Mouse (Mus musculus) liver, embryonic 15.5 days (tissue): ENCODE data around the gene Acot3. TPM values are rescaled to one million over a fixed set of nuclear protein-coding genes. Genes with fewer than 3 reads are reported as not detected.
"Not testable (repeated sequence)": the region's sequence is repeated elsewhere in the genome, so short reads cannot be mapped to it uniquely, and the experiment has no call there.

Experiments used
- ATAC-seq: fragments of 200-750 bp; cut with Nextera tagmentation; 2 replicates; pipeline ENCODE4 v1.8.0; 2017; ENCODE audit warnings: moderate number of reproducible peaks, mild to moderate bottlenecking, moderate library complexity; ENCODE audit not compliant: insufficient read depth
- H3K27ac ChIP-seq: fragments of 300-500 bp; sonication (generic); replicated peaks from 2 replicates; pipeline ENCODE4 v1.5.1; 2015; ENCODE audit warnings: mild to moderate bottlenecking, inconsistent platforms
- H3K27me3 ChIP-seq: fragments of 300-500 bp; sonication (generic); 2 replicates; pipeline ENCODE4 v1.6.1; 2015; ENCODE audit warnings: mild to moderate bottlenecking, inconsistent platforms
- H3K36me3 ChIP-seq: fragments of 300-500 bp; sonication (generic); replicated peaks from 2 replicates; pipeline ENCODE4 v1.6.1; 2015; ENCODE audit warnings: moderate library complexity, mild to moderate bottlenecking, inconsistent platforms
- H3K4me1 ChIP-seq: fragments of 300-500 bp; sonication (generic); replicated peaks from 2 replicates; pipeline ENCODE4 v1.6.1; 2015; ENCODE audit warnings: inconsistent platforms
- H3K4me2 ChIP-seq: fragments of 300-500 bp; sonication (generic); 2 replicates; pipeline ENCODE4 v1.6.1; 2015; ENCODE audit warnings: moderate library complexity, mild to moderate bottlenecking, inconsistent platforms
- H3K4me3 ChIP-seq: fragments of 300-500 bp; sonication (generic); replicated peaks from 2 replicates; pipeline ENCODE4 v1.5.1; 2015; ENCODE audit warnings: mild to moderate bottlenecking, inconsistent platforms
- H3K9ac ChIP-seq: fragments of 300-500 bp; sonication (generic); 2 replicates; pipeline ENCODE4 v1.6.1; 2015; ENCODE audit warnings: moderate library complexity, mild to moderate bottlenecking, inconsistent platforms
- H3K9me3 ChIP-seq: fragments of 300-500 bp; sonication (generic); replicated peaks from 2 replicates; pipeline ENCODE4 v1.6.1; 2016; ENCODE audit warnings: inconsistent platforms
- WGBS: fragments of 180-500 bp; shearing (Covaris S2); methylation state at CpG from one replicate; pipeline ENCODE4 v1.1.7; 2015; ENCODE audit warnings: mixed read lengths; ENCODE audit not compliant: insufficient replicate concordance; 5-methylcytosine and 5-hydroxymethylcytosine counted together
- polyA plus RNA-seq: library from polyadenylated mRNA; unstranded; fragments of >200 nt; fragmentation: Nextera tagmentation; extraction: Ambion mirVana; gene quantifications from 2 replicates; pipeline ENCODE4 v1.2.1, GENCODE M21; 2015

The Acot3 gene
- polyA plus RNA-seq, 1 experiment from 2014 or later: 6.6 TPM

- 59% methylated on average over 4 of the region's 4 CpGs for WGBS
- H3K27ac ChIP-seq: no peak overlapping the region
- no peak overlapping the region for H3K4me3 ChIP-seq
- H3K9me3 ChIP-seq: no peaks in the 10 kb centered on the region
- H3K4me1 ChIP-seq: no peaks in the 10 kb centered on the region
- ATAC-seq: no peak
- H3K36me3 ChIP-seq: no peaks in the 10 kb centered on the region
- H3K9ac ChIP-seq: no peak overlapping the region
- no peak overlapping the region for H3K4me2 ChIP-seq
- H3K27me3 ChIP-seq: peaks cover 55% of the 10 kb centered on the region
These were observed 15.8 kb downstream of the Acot3 start for GRCm38 (mm10) chr12:84067752-84068151.

- H3K27me3 ChIP-seq: peaks cover 58% of the 10 kb centered on the region
- WGBS: 45% methylated on average over 8 of the region's 8 CpGs
These were observed 16.4 kb downstream of the Acot3 start for GRCm38 (mm10) chr12:84068296-84068695.

GRCm38 (mm10) chr12:84068986-84069385 is 17.0 kb downstream of the Acot3 start, which contains the start of gene Acot5:
Gene Acot5 (plus strand): TSS chr12:84069325.
- peak within 1 kb of the TSS; percentile 31 for H3K4me3 ChIP-seq
- no peak within 1 kb of the TSS for H3K9ac ChIP-seq
- ATAC-seq: no peak
- no peaks in the 10 kb centered on the region for H3K9me3 ChIP-seq
- 48% methylated on average over 9 of the region's 9 CpGs for WGBS
- no peak within 1 kb of the TSS for H3K27ac ChIP-seq
- peak within 1 kb of the TSS; percentile 56 for H3K4me2 ChIP-seq
- peaks cover 58% of the 10 kb centered on the region for H3K27me3 ChIP-seq
- no peaks in the 10 kb centered on the region for H3K4me1 ChIP-seq
- H3K36me3 ChIP-seq: no peaks in the 10 kb centered on the region

More at GRCm38 (mm10) chr12:84068296-84068695, 16.4 kb downstream of the Acot3 start:
- no peak overlapping the region for H3K4me2 ChIP-seq
- no peak overlapping the region for H3K9ac ChIP-seq
- ATAC-seq: no peak
- H3K27ac ChIP-seq: no peak overlapping the region
- H3K4me1 ChIP-seq: no peaks in the 10 kb centered on the region
- H3K9me3 ChIP-seq: no peaks in the 10 kb centered on the region
- no peak overlapping the region for H3K4me3 ChIP-seq
- H3K36me3 ChIP-seq: no peaks in the 10 kb centered on the region

GRCm38 (mm10) chr12:84069582-84069981 is 17.6 kb downstream of the Acot3 start:
- 2% methylated on average over 47 of the region's 52 CpGs for WGBS
- H3K9me3 ChIP-seq, H3K4me1 ChIP-seq, H3K36me3 ChIP-seq, ATAC-seq, H3K9ac ChIP-seq, H3K27ac ChIP-seq: not testable (repeated sequence)
- peak overlapping the region; percentile 56 for H3K4me2 ChIP-seq
- peak overlapping the region; percentile 31 for H3K4me3 ChIP-seq
- peaks cover 58% of the 10 kb centered on the region for H3K27me3 ChIP-seq

GRCm38 (mm10) chr12:84071696-84072095 is 19.8 kb downstream of the Acot3 start:
- Histone ChIP-seq H3K9me3 (no peaks in the 10 kb centered on the region), H3K36me3 (no peaks in the 10 kb centered on the region), H3K27ac (no peak overlapping the region), H3K4me3 (no peak overlapping the region), H3K4me1 (no peaks in the 10 kb centered on the region), H3K9ac (no peak overlapping the region), H3K4me2 (no peak overlapping the region), H3K27me3 (peaks cover 56% of the 10 kb centered on the region)
- ATAC-seq: no peak
- 70% methylated on average over 2 of the region's 2 CpGs for WGBS

GRCm38 (mm10) chr12:84077371-84077990 is 25.5 kb downstream of the Acot3 start:
- 64% methylated on average over 4 of the region's 4 CpGs for WGBS
- Histone ChIP-seq H3K4me2 (no peak overlapping the region), H3K36me3 (no peaks in the 10 kb centered on the region), H3K9ac (no peak overlapping the region), H3K27me3 (peaks cover 5% of the 10 kb centered on the region), H3K27ac (no peak overlapping the region), H3K9me3 (no peaks in the 10 kb centered on the region), H3K4me1 (no peaks in the 10 kb centered on the region), H3K4me3 (no peak overlapping the region)
- ATAC-seq: no peak

- Histone ChIP-seq H3K27me3 (no peaks in the 10 kb centered on the region), H3K36me3 (no peaks in the 10 kb centered on the region), H3K9me3 (no peaks in the 10 kb centered on the region), H3K4me2 (no peak overlapping the region), H3K27ac (no peak overlapping the region), H3K9ac (no peak overlapping the region), H3K4me1 (no peaks in the 10 kb centered on the region), H3K4me3 (no peak overlapping the region)
- WGBS: 66% methylated on average over 2 of the region's 2 CpGs
- no peak for ATAC-seq
These were observed 31.9 kb downstream of the Acot3 start for GRCm38 (mm10) chr12:84083842-84084241.

GRCm38 (mm10) chr12:84084581-84084980 is 32.6 kb downstream of the Acot3 start:
- H3K9me3 ChIP-seq: no peaks in the 10 kb centered on the region
- H3K27ac ChIP-seq: no peak overlapping the region
- no peak overlapping the region for H3K4me2 ChIP-seq
- WGBS: 59% methylated on average over 4 of the region's 4 CpGs
- H3K36me3 ChIP-seq: no peaks in the 10 kb centered on the region
- no peaks in the 10 kb centered on the region for H3K27me3 ChIP-seq
- no peak for ATAC-seq
- no peak overlapping the region for H3K9ac ChIP-seq
- no peak overlapping the region for H3K4me3 ChIP-seq
- no peaks in the 10 kb centered on the region for H3K4me1 ChIP-seq

GRCm38 (mm10) chr12:84094666-84095065 is 42.7 kb downstream of the Acot3 start:
- not testable (repeated sequence) for H3K27ac ChIP-seq, H3K27me3 ChIP-seq, H3K9ac ChIP-seq, H3K36me3 ChIP-seq, H3K4me3 ChIP-seq, H3K4me1 ChIP-seq, H3K9me3 ChIP-seq, ATAC-seq, H3K4me2 ChIP-seq
- WGBS: 60% methylated on average over 5 of the region's 5 CpGs

GRCm38 (mm10) chr12:84099605-84100004 is 47.7 kb downstream of the Acot3 start:
- Histone ChIP-seq H3K27ac (no peak overlapping the region), H3K4me2 (no peak overlapping the region), H3K4me3 (no peak overlapping the region), H3K36me3 (no peaks in the 10 kb centered on the region), H3K9me3 (no peaks in the 10 kb centered on the region), H3K4me1 (peaks cover 25% of the 10 kb centered on the region), H3K27me3 (no peaks in the 10 kb centered on the region), H3K9ac (no peak overlapping the region)
- 52% methylated on average over 2 of the region's 2 CpGs for WGBS
- no peak for ATAC-seq

- no peaks in the 10 kb centered on the region for H3K36me3 ChIP-seq
These were observed 48.1 kb downstream of the Acot3 start for GRCm38 (mm10) chr12:84100071-84100470.

More at GRCm38 (mm10) chr12:84100071-84100470, 48.1 kb downstream of the Acot3 start:
- WGBS: 44% methylated on average over 1 of the region's 1 CpGs
- peak overlapping the region; percentile 87 for H3K4me2 ChIP-seq
- no peak overlapping the region for H3K27ac ChIP-seq
- no peaks in the 10 kb centered on the region for H3K9me3 ChIP-seq
- ATAC-seq: no peak
- H3K27me3 ChIP-seq: no peaks in the 10 kb centered on the region
- 0 out of 2 replicates have a peak overlapping the region, but pooled peaks have one; percentile 61 for H3K4me3 ChIP-seq
- peaks cover 25% of the 10 kb centered on the region for H3K4me1 ChIP-seq
- H3K9ac ChIP-seq: no peak overlapping the region
